Mouse (Mus musculus) limb, embryonic 14.5 days (tissue): ENCODE measurements around the gene Ackr3. TPM values are rescaled to one million over a fixed set of nuclear protein-coding genes. Genes with fewer than 3 reads are reported as not detected.

Experiments
- ATAC-seq: fragments of 200-750 bp; cut with Nextera tagmentation; 2 replicates; pipeline ENCODE4 v1.8.0; 2017; ENCODE audit warnings: low read depth, moderate number of reproducible peaks, moderate TSS enrichment; ENCODE audit not compliant: low FRiP score
- DNase-seq: peaks from one replicate; pipeline ENCODE4 v3.0.0-alpha.2; 2015; ENCODE audit warnings: low spot score
- H3K27ac ChIP-seq: fragments of 300-500 bp; sonication (generic); replicated peaks from 2 replicates; pipeline ENCODE4 v1.5.1; 2014; ENCODE audit warnings: low read depth, mild to moderate bottlenecking, low read length, moderate library complexity, mixed read lengths
- H3K27me3 ChIP-seq: fragments of 300-500 bp; sonication (generic); 2 replicates; pipeline ENCODE4 v1.6.1; 2014; ENCODE audit warnings: low read length, mixed read lengths; ENCODE audit not compliant: control insufficient read depth, insufficient read depth
- H3K36me3 ChIP-seq: fragments of 300-500 bp; sonication (generic); 2 replicates; pipeline ENCODE4 v1.6.1; 2014; ENCODE audit warnings: mild to moderate bottlenecking, low read length, moderate library complexity, mixed read lengths; ENCODE audit not compliant: control insufficient read depth, insufficient read depth
- H3K4me1 ChIP-seq: fragments of 300-500 bp; sonication (generic); 2 replicates; pipeline ENCODE4 v1.6.1; 2014; ENCODE audit warnings: antibody characterized with exemption, low read length, mixed read lengths; ENCODE audit not compliant: control insufficient read depth, insufficient read depth
- H3K4me2 ChIP-seq: fragments of 300-500 bp; sonication (generic); replicated peaks from 2 replicates; pipeline ENCODE4 v1.6.1; 2014; ENCODE audit warnings: low read depth, mild to moderate bottlenecking, low read length, moderate library complexity; ENCODE audit not compliant: severe bottlenecking
- H3K4me3 ChIP-seq: fragments of 300-500 bp; sonication (generic); replicated peaks from 2 replicates; pipeline ENCODE4 v1.5.1; 2014; ENCODE audit warnings: low read length
- H3K9ac ChIP-seq: fragments of 300-500 bp; sonication (generic); 2 replicates; pipeline ENCODE4 v1.6.1; 2014; ENCODE audit warnings: mild to moderate bottlenecking, low read depth, low read length, moderate library complexity; ENCODE audit not compliant: severe bottlenecking
- H3K9me3 ChIP-seq: fragments of 300-500 bp; sonication (generic); 2 replicates; pipeline ENCODE4 v1.6.1; 2016; ENCODE audit warnings: low read length; ENCODE audit not compliant: control insufficient read depth
- POLR2A ChIP-seq: fragments of 200-500 bp; IDR thresholded peaks from 2 replicates; pipeline ENCODE4 v1.8.0; 2012; ENCODE audit warnings: inconsistent platforms, mild to moderate bottlenecking, moderate library complexity, borderline replicate concordance; ENCODE audit not compliant: insufficient read depth, insufficient read length; ENCODE audit errors: extremely low read depth
- WGBS: fragments of 180-500 bp; shearing (Covaris S2); extraction: QIAGEN DNeasy Blood & Tissue Kit; methylation state at CpG from one replicate; pipeline ENCODE4 v1.1.7; 2014; 5-methylcytosine and 5-hydroxymethylcytosine counted together
- polyA plus RNA-seq, 2 experiments: library from polyadenylated mRNA; depleted of rRNA in 1 of 2; stranded (reverse) in 1 of 2; unstranded in 1 of 2; fragments of >200 nt; fragmentation: Nextera tagmentation in 1 of 2; extraction: Ambion mirVana in 1 of 2; gene quantifications; 2 replicates each; pipeline versions ENCODE4 v1.2.1 to v1.2.3; 2012 to 2014

The Ackr3 gene
- polyA plus RNA-seq, 2 experiments: 49.7 to 93.8 TPM

GRCm38 (mm10) chr1:90234620-90235054 lies 30.9 kb downstream of the Ackr3 start:
- Histone ChIP-seq H3K4me2 (no peak overlapping the region), H3K9me3 (no peaks in the 10 kb centered on the region), H3K4me3 (no peak overlapping the region), H3K4me1 (peaks cover 53% of the 10 kb centered on the region), H3K9ac (peak overlapping the region; percentile 17; the same call in 1 of the 2 replicates), H3K27ac (peak overlapping the region; percentile 67), H3K27me3 (no peaks in the 10 kb centered on the region), H3K36me3 (no peaks in the 10 kb centered on the region)
- no peak for TF ChIP-seq POLR2A
- WGBS: 26% methylated on average over 11 of the region's 11 CpGs
- ATAC-seq: peak; percentile 20; the same call in 1 of the 2 replicates
- DNase-seq: peak; percentile 63

GRCm38 (mm10) chr1:90236640-90237039 lies 32.9 kb downstream of the Ackr3 start:
- peaks cover 41% of the 10 kb centered on the region for H3K4me1 ChIP-seq
- no peak overlapping the region for H3K4me2 ChIP-seq
- no peak overlapping the region for H3K27ac ChIP-seq
- H3K9me3 ChIP-seq: no peaks in the 10 kb centered on the region
- no peak overlapping the region for H3K4me3 ChIP-seq
- 85% methylated on average over 2 of the region's 2 CpGs for WGBS
- DNase-seq (no peak), ATAC-seq (no peak)
- no peaks in the 10 kb centered on the region for H3K27me3 ChIP-seq
- no peaks in the 10 kb centered on the region for H3K36me3 ChIP-seq
- TF ChIP-seq POLR2A: no peak
- no peak overlapping the region for H3K9ac ChIP-seq

- Histone ChIP-seq H3K9me3 (no peaks in the 10 kb centered on the region), H3K36me3 (no peaks in the 10 kb centered on the region), H3K27me3 (no peaks in the 10 kb centered on the region), H3K9ac (no peak overlapping the region), H3K4me1 (peaks cover 26% of the 10 kb centered on the region), H3K4me3 (no peak overlapping the region), H3K4me2 (no peak overlapping the region), H3K27ac (no peak overlapping the region)
- WGBS: 60% methylated on average over 9 of the region's 9 CpGs
- DNase-seq: peak; percentile 59
- peak; percentile 57 for ATAC-seq
- TF ChIP-seq POLR2A: no peak
These were observed 34.5 kb downstream of the Ackr3 start for GRCm38 (mm10) chr1:90238095-90238888.

GRCm38 (mm10) chr1:90239336-90240225 lies 35.8 kb downstream of the Ackr3 start:
- H3K4me1 ChIP-seq: peaks cover 13% of the 10 kb centered on the region
- 86% methylated on average over 16 of the region's 16 CpGs for WGBS
- no peaks in the 10 kb centered on the region for H3K36me3 ChIP-seq
- H3K9me3 ChIP-seq: no peaks in the 10 kb centered on the region
- DNase-seq (no peak), ATAC-seq (no peak)
- TF ChIP-seq POLR2A: no peak
- no peak overlapping the region for H3K27ac ChIP-seq
- no peak overlapping the region for H3K4me2 ChIP-seq
- H3K4me3 ChIP-seq: no peak overlapping the region
- H3K27me3 ChIP-seq: no peaks in the 10 kb centered on the region
- no peak overlapping the region for H3K9ac ChIP-seq

GRCm38 (mm10) chr1:90240287-90240686 lies 36.5 kb downstream of the Ackr3 start:
- Histone ChIP-seq H3K4me3 (no peak overlapping the region), H3K9ac (no peak overlapping the region), H3K4me1 (peaks cover 6% of the 10 kb centered on the region), H3K36me3 (no peaks in the 10 kb centered on the region), H3K27me3 (no peaks in the 10 kb centered on the region), H3K9me3 (no peaks in the 10 kb centered on the region), H3K4me2 (no peak overlapping the region), H3K27ac (no peak overlapping the region)
- ATAC-seq (no peak), DNase-seq (no peak)
- no peak for TF ChIP-seq POLR2A
- 88% methylated on average over 4 of the region's 4 CpGs for WGBS
